Mouse (Mus musculus): ENCODE data around the gene Rin1. TPM values are rescaled to one million over a fixed set of nuclear protein-coding genes. Genes with fewer than 3 reads are reported as not detected.

The Rin1 gene
- total RNA-seq, 2 experiments from 2014 or later, result 0.15 to 0.65 TPM

GRCm38 (mm10) chr19:5093481-5094242 lies 43.4 kb downstream of the Rin1 start:
- no peak for ATAC-seq (ENCODE audit: poor library complexity, severe bottlenecking)

GRCm38 (mm10) chr19:5094243-5094632 lies 44.0 kb downstream of the Rin1 start:
- ATAC-seq (ENCODE audit: poor library complexity, severe bottlenecking), result peak; percentile 93

- ATAC-seq (ENCODE audit: poor library complexity, severe bottlenecking), result no peak
Observed at GRCm38 (mm10) chr19:5094746-5095417, 44.6 kb downstream of the Rin1 start.

- ATAC-seq (ENCODE audit: poor library complexity, severe bottlenecking), result no peak
Observed at GRCm38 (mm10) chr19:5095887-5096474, 45.7 kb downstream of the Rin1 start.

- no peak for ATAC-seq (ENCODE audit: poor library complexity, severe bottlenecking)
Observed at GRCm38 (mm10) chr19:5097521-5098362, 47.5 kb downstream of the Rin1 start.

- ATAC-seq (ENCODE audit: poor library complexity, severe bottlenecking), result no peak
Observed at GRCm38 (mm10) chr19:5098363-5099143, 48.3 kb downstream of the Rin1 start, which contains the start of gene Cnih2. Gene Cnih2 (minus strand): TSS chr19:5098521.

- ATAC-seq (ENCODE audit: poor library complexity, severe bottlenecking), result no peak
Observed at GRCm38 (mm10) chr19:5106074-5106473, 55.8 kb downstream of the Rin1 start.

Other genes starting within 250 kb of the Rin1 start
- gene Gm21992, start 238.9 kb upstream of the Rin1 start, total RNA-seq (2015), result 13.2 and 22.5 TPM in 2 replicates
- gene Gm21992, start 238.9 kb upstream of the Rin1 start, total RNA-seq (2017), result 34.1 and 52.3 TPM in 2 replicates
- gene Rbm14, start 238.8 kb upstream of the Rin1 start, total RNA-seq (2015), result 25.3 and 30.6 TPM in 2 replicates
- 13.1 and 13.8 TPM in 2 replicates for gene Rbm14, start 238.8 kb upstream of the Rin1 start, total RNA-seq (2017)
- 20.0 and 22.0 TPM in 2 replicates for gene Ccs, start 211.1 kb upstream of the Rin1 start, total RNA-seq (2015)
- 24.1 and 26.6 TPM in 2 replicates for gene Ccs, start 211.1 kb upstream of the Rin1 start, total RNA-seq (2017)
- gene Ccdc87, start 211.1 kb upstream of the Rin1 start, total RNA-seq (2015), result not detected in 2 replicates
- gene Ccdc87, start 211.1 kb upstream of the Rin1 start, total RNA-seq (2017), result not detected in 2 replicates
- 0.09 TPM in 1 of 2 replicates, not detected in the other for gene Ctsf, start 195.4 kb upstream of the Rin1 start, total RNA-seq (2015)
- 0.08 and 0.44 TPM in 2 replicates for gene Ctsf, start 195.4 kb upstream of the Rin1 start, total RNA-seq (2017)
- gene Actn3, start 172.6 kb upstream of the Rin1 start, total RNA-seq (2015), result 0.14 and 0.25 TPM in 2 replicates
- 0.07 and 0.53 TPM in 2 replicates for gene Actn3, start 172.6 kb upstream of the Rin1 start, total RNA-seq (2017)
- 5.3 and 5.8 TPM in 2 replicates for gene Zdhhc24, start 171.8 kb upstream of the Rin1 start, total RNA-seq (2015)
- gene Zdhhc24, start 171.8 kb upstream of the Rin1 start, total RNA-seq (2017), result 7.1 and 7.6 TPM in 2 replicates
- 0.07 TPM in 1 of 2 replicates, not detected in the other for gene Bbs1, start 143.9 kb upstream of the Rin1 start, total RNA-seq (2015)
- 0.08 and 0.37 TPM in 2 replicates for gene Bbs1, start 143.9 kb upstream of the Rin1 start, total RNA-seq (2017)
- 21.2 and 21.7 TPM in 2 replicates for gene Dpp3, start 122.2 kb upstream of the Rin1 start, total RNA-seq (2015)
- gene Dpp3, start 122.2 kb upstream of the Rin1 start, total RNA-seq (2017), result 36.1 and 44.4 TPM in 2 replicates
- 0.49 TPM in 1 of 2 replicates, not detected in the other for gene Peli3, start 107.4 kb upstream of the Rin1 start, total RNA-seq (2015)
- 0.51 and 0.85 TPM in 2 replicates for gene Peli3, start 107.4 kb upstream of the Rin1 start, total RNA-seq (2017)
- gene Mrpl11, start 88.3 kb upstream of the Rin1 start, total RNA-seq (2015), result 13.4 and 15.9 TPM in 2 replicates
- gene Mrpl11, start 88.3 kb upstream of the Rin1 start, total RNA-seq (2017), result 26.3 and 29.1 TPM in 2 replicates
- gene Npas4, start 60.2 kb upstream of the Rin1 start, total RNA-seq (2015), result not detected in 2 replicates
- not detected in 2 replicates for gene Npas4, start 60.2 kb upstream of the Rin1 start, total RNA-seq (2017)
- 0.31 and 1.0 TPM in 2 replicates for gene Slc29a2, start 26.6 kb upstream of the Rin1 start, total RNA-seq (2015)
- gene Slc29a2, start 26.6 kb upstream of the Rin1 start, total RNA-seq (2017), result 0.18 and 3.4 TPM in 2 replicates
- not detected in 2 replicates for gene B4gat1, start 11.7 kb upstream of the Rin1 start, total RNA-seq (2015)
- gene B4gat1, start 11.7 kb upstream of the Rin1 start, total RNA-seq (2017), result 0.62 and 2.2 TPM in 2 replicates
- gene AC124502.3, start 11.6 kb upstream of the Rin1 start, total RNA-seq (2015), result 7.0 and 7.2 TPM in 2 replicates
- gene AC124502.3, start 11.6 kb upstream of the Rin1 start, total RNA-seq (2017), result 3.5 and 4.6 TPM in 2 replicates
- gene Brms1, start 9.1 kb upstream of the Rin1 start, total RNA-seq (2015), result 16.5 and 22.4 TPM in 2 replicates
- gene Brms1, start 9.1 kb upstream of the Rin1 start, total RNA-seq (2017), result 28.5 and 30.4 TPM in 2 replicates
- gene Cd248, start 17.6 kb downstream of the Rin1 start, total RNA-seq (2015), result 0.13 TPM in 1 of 2 replicates, not detected in the other
- gene Cd248, start 17.6 kb downstream of the Rin1 start, total RNA-seq (2017), result not detected in 2 replicates
- not detected in 2 replicates for gene Tmem151a, start 35.0 kb downstream of the Rin1 start, total RNA-seq (2015)
- gene Tmem151a, start 35.0 kb downstream of the Rin1 start, total RNA-seq (2017), result not detected in 2 replicates
- gene Yif1a, start 38.1 kb downstream of the Rin1 start, total RNA-seq (2015), result 30.6 and 33.4 TPM in 2 replicates
- gene Yif1a, start 38.1 kb downstream of the Rin1 start, total RNA-seq (2017), result 8.5 and 14.1 TPM in 2 replicates
- not detected in 2 replicates for gene Cnih2, start 48.0 kb downstream of the Rin1 start, total RNA-seq (2015)
- gene Cnih2, start 48.0 kb downstream of the Rin1 start, total RNA-seq (2017), result not detected in 2 replicates
- gene Rab1b, start 56.6 kb downstream of the Rin1 start, total RNA-seq (2015), result 67.7 and 77.3 TPM in 2 replicates
- 120 and 127 TPM in 2 replicates for gene Rab1b, start 56.6 kb downstream of the Rin1 start, total RNA-seq (2017)
- gene Klc2, start 68.1 kb downstream of the Rin1 start, total RNA-seq (2015), result 2.1 and 3.2 TPM in 2 replicates
- 2.1 and 4.6 TPM in 2 replicates for gene Klc2, start 68.1 kb downstream of the Rin1 start, total RNA-seq (2017)
- gene Pacs1, start 222.6 kb downstream of the Rin1 start, total RNA-seq (2015), result 45.4 and 45.7 TPM in 2 replicates
- 14.2 and 25.4 TPM in 2 replicates for gene Pacs1, start 222.6 kb downstream of the Rin1 start, total RNA-seq (2017)
- 109 TPM in 2 replicates for gene Sf3b2, start 245.0 kb downstream of the Rin1 start, total RNA-seq (2015)
- 240 and 249 TPM in 2 replicates for gene Sf3b2, start 245.0 kb downstream of the Rin1 start, total RNA-seq (2017)
- gene Gal3st3, start 247.8 kb downstream of the Rin1 start, total RNA-seq (2015), result not detected in 2 replicates
- not detected in 2 replicates for gene Gal3st3, start 247.8 kb downstream of the Rin1 start, total RNA-seq (2017)

All from megakaryocyte, adult 5-6 weeks (primary cell).